Mouse (Mus musculus): ENCODE measurements at regions not wholly inside any gene's neighbourhood (a gene's known extent, or its start where the extent isn't known, plus 50 kb on each side); places are given as distances from the start of the nearest gene placed in this dataset.

DNA sequence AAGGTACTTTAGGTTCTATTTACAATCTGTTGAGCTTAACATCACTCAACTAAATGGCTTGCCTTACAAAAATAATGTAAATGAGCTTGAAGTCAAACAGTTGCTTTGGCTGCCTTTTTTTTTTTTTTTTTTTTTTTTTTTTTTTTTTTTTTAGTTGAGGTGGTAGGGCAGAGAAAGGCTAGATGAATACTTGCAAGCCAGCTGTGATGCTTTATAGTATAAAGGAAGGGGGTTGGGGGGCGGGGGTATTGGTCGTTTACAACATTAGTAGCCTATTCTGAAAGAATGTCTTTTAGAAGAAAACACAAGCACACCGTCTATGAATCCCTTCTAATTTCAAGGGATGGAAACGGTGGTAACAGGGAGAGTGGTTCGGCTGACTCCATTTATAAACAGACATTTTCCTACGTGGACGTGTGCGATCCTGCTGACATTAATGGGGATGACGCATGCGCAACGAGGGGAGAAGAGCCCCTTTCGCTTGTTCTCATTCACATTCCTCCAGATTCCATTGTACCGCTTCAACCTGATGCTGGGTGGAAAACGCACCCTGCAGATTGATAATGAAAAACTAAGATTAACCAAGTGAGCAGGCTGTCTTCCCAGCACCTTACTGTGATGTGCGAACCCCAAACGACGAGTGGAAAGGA, 2779.2 kb upstream of the Gm7489 start:
- Histone ChIP-seq H3K4me2 (ENCODE audit: low read depth, low read length) (no peak overlapping the region), H3K9me3 (ENCODE audit: low read length) (no peaks in the 10 kb centered on the region), H3K27ac (ENCODE audit: low read depth) (no peak overlapping the region), H3K4me1 (ENCODE audit: insufficient read depth) (no peaks in the 10 kb centered on the region), H3K36me3 (replicated peaks; ENCODE audit: insufficient read depth, low read length) (no peaks in the 10 kb centered on the region), H3K4me3 (ENCODE audit: low read depth, low read length) (no peak overlapping the region), H3K9ac (replicated peaks) (no peak overlapping the region), H3K27me3 (ENCODE audit: insufficient read depth, low read length) (no peaks in the 10 kb centered on the region)
- DNase-seq: no peak
- 74% methylated on average over 17 of the region's 17 CpGs for WGBS (ENCODE audit: insufficient replicate concordance)
- TF ChIP-seq EP300 (IDR thresholded peaks at IDR 0.05; ENCODE audit: low read depth) (no peak), CTCF (IDR thresholded peaks at IDR 0.05; ENCODE audit: low read depth) (no peak)
- no peak for ATAC-seq

DNA sequence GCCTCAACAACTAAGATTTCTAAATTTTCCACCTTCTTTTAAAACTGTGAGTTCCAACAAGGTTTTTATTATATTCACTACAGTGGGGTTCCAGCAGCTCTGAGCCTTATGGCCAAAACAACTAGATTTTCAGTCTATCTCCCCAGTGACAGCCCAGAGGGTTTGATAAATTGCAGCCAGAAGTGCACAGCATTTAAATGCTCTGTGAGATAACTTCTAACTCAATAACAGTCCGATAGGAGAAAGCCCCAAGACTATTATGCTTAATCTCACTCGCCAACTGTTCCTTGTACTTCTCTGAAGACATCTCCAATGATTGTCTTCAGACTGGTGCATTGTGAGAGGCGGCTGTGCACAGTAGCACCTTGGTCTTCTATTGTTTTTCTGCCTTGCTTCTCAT, 2774.5 kb upstream of the Gm7489 start:
- WGBS (ENCODE audit: insufficient replicate concordance): 64% methylated on average over 3 of the region's 3 CpGs

DNA sequence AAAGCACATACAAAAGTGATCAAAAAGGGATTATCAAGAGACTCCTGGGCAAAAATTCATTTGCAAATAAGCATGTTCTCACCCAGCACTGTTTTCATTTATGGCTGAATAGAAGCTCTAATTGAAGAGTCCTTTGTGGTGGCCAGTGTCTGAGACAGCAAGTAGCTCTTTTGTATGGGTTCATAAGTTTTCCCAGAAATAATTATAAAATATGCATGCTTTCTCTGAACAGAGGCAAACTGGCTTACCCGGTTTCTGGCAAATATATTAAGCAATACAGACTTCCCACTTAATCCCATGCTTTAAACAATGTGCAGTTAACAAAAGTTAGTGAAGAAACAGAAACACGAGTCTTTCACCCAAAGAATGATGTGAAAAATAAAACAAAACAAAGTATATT, 2758.8 kb upstream of the Gm7489 start:
- Histone ChIP-seq H3K9me3 (ENCODE audit: low read length) (no peaks in the 10 kb centered on the region), H3K27me3 (ENCODE audit: insufficient read depth, low read length) (no peaks in the 10 kb centered on the region), H3K4me2 (ENCODE audit: low read depth, low read length) (no peak overlapping the region), H3K4me3 (ENCODE audit: low read depth, low read length) (no peak overlapping the region), H3K27ac (ENCODE audit: low read depth) (no peak overlapping the region), H3K36me3 (replicated peaks; ENCODE audit: insufficient read depth, low read length) (no peaks in the 10 kb centered on the region), H3K4me1 (ENCODE audit: insufficient read depth) (no peaks in the 10 kb centered on the region), H3K9ac (replicated peaks) (no peak overlapping the region)
- TF ChIP-seq EP300 (IDR thresholded peaks at IDR 0.05; ENCODE audit: low read depth) (no peak), CTCF (IDR thresholded peaks at IDR 0.05; ENCODE audit: low read depth) (no peak)
- no peak for DNase-seq
- ATAC-seq: no peak
- 53% methylated on average over 2 of the region's 2 CpGs for WGBS (ENCODE audit: insufficient replicate concordance)

More for the DNA sequence above, 2774.5 kb upstream of the Gm7489 start:
- no peaks in the 10 kb centered on the region for H3K4me1 ChIP-seq (ENCODE audit: insufficient read depth)
- DNase-seq (no peak), ATAC-seq (no peak)
- H3K4me3 ChIP-seq (ENCODE audit: low read depth, low read length): no peak overlapping the region
- TF ChIP-seq CTCF (IDR thresholded peaks at IDR 0.05; ENCODE audit: low read depth) (no peak), EP300 (IDR thresholded peaks at IDR 0.05; ENCODE audit: low read depth) (no peak)
- no peak overlapping the region for H3K9ac ChIP-seq (replicated peaks)
- no peaks in the 10 kb centered on the region for H3K27me3 ChIP-seq (ENCODE audit: insufficient read depth, low read length)
- no peaks in the 10 kb centered on the region for H3K9me3 ChIP-seq (ENCODE audit: low read length)
- H3K4me2 ChIP-seq (ENCODE audit: low read depth, low read length): no peak overlapping the region
- H3K36me3 ChIP-seq (replicated peaks; ENCODE audit: insufficient read depth, low read length): no peaks in the 10 kb centered on the region
- no peak overlapping the region for H3K27ac ChIP-seq (ENCODE audit: low read depth)

DNA sequence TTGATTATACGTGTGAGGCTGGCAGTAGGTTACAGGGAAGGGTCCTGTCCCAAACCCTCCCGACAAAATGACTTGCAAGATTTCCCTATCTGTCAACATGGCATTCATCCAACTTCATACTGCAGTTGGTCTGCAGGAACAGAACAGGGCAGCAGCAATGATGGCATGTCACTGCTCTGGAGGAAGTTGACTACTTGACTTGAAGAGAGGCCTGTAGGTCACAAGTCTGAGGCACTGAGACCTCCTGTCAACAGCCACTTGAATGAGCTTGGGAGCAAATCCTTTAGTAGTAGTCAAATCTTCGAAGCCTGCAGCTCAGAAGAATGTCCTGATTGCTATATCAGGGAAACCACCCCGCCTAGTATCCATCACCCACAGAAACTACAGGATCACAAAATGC, 2753.7 kb upstream of the Gm7489 start:
- H3K4me3 ChIP-seq (ENCODE audit: low read depth, low read length): no peak overlapping the region
- no peaks in the 10 kb centered on the region for H3K9me3 ChIP-seq (ENCODE audit: low read length)
- no peaks in the 10 kb centered on the region for H3K27me3 ChIP-seq (ENCODE audit: insufficient read depth, low read length)
- no peaks in the 10 kb centered on the region for H3K4me1 ChIP-seq (ENCODE audit: insufficient read depth)
- no peak overlapping the region for H3K9ac ChIP-seq (replicated peaks)
- H3K27ac ChIP-seq (ENCODE audit: low read depth): no peak overlapping the region
- no peak for ATAC-seq
- DNase-seq: no peak
- WGBS (ENCODE audit: insufficient replicate concordance): 63% methylated on average over 4 of the region's 4 CpGs
- TF ChIP-seq EP300 (IDR thresholded peaks at IDR 0.05; ENCODE audit: low read depth) (no peak), CTCF (IDR thresholded peaks at IDR 0.05; ENCODE audit: low read depth) (no peak)
- H3K36me3 ChIP-seq (replicated peaks; ENCODE audit: insufficient read depth, low read length): no peaks in the 10 kb centered on the region
- H3K4me2 ChIP-seq (ENCODE audit: low read depth, low read length): no peak overlapping the region

DNA sequence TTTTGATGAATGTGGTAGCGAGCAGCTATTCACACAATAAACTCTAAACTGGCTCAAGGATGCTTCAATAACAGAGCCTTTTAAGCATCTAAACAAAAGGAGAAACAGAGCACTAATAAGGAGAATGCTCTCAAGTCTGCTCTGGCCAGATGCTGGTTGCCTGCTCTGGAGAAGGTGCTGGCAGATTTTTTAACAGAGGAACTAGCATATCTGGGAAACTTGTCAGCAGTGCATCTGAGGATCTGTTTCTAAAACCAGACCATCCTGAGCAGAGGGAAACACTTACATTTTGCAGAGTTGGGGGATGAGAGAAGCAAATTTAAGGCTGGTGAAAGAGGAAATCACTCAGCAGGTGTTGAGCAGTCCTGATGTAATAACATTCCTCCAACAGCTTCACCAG, 2748.6 kb upstream of the Gm7489 start:
- H3K4me3 ChIP-seq (ENCODE audit: low read depth, low read length): no peak overlapping the region
- WGBS (ENCODE audit: insufficient replicate concordance): 81% methylated on average over 1 of the region's 1 CpGs
- no peak overlapping the region for H3K9ac ChIP-seq (replicated peaks)
- H3K4me2 ChIP-seq (ENCODE audit: low read depth, low read length): no peak overlapping the region
- H3K9me3 ChIP-seq (ENCODE audit: low read length): no peaks in the 10 kb centered on the region
- ATAC-seq: no peak
- H3K4me1 ChIP-seq (ENCODE audit: insufficient read depth): no peaks in the 10 kb centered on the region
- no peak overlapping the region for H3K27ac ChIP-seq (ENCODE audit: low read depth)
- no peaks in the 10 kb centered on the region for H3K27me3 ChIP-seq (ENCODE audit: insufficient read depth, low read length)
- H3K36me3 ChIP-seq (replicated peaks; ENCODE audit: insufficient read depth, low read length): no peaks in the 10 kb centered on the region
- no peak for DNase-seq
- TF ChIP-seq EP300 (IDR thresholded peaks at IDR 0.05; ENCODE audit: low read depth) (no peak), CTCF (IDR thresholded peaks at IDR 0.05; ENCODE audit: low read depth) (no peak)

DNA sequence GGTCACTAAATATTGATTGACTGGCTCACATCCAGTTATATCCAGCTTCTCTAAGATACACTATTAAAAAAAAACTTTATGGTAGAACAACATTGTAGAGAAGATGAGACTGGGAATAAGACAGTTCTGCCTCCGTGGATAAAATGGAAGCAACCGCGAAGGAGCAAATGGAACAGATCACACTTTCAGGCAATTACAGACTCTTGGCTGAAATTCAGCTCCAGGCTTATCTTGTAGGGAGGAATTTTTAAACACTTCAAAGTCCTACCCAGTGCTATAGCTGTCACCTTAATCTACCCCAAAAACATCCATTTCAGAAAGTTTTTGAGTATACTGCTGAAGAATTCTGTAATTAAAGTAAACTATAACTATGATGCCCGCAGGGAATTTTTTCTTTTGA, 2745.2 kb upstream of the Gm7489 start:
- DNase-seq (no peak), ATAC-seq (no peak)
- no peak for TF ChIP-seq EP300 (IDR thresholded peaks at IDR 0.05; ENCODE audit: low read depth)
- no peak for TF ChIP-seq CTCF (IDR thresholded peaks at IDR 0.05; ENCODE audit: low read depth)
- Histone ChIP-seq H3K4me1 (ENCODE audit: insufficient read depth) (no peaks in the 10 kb centered on the region), H3K4me2 (ENCODE audit: low read depth, low read length) (no peak overlapping the region), H3K9ac (replicated peaks) (no peak overlapping the region), H3K27me3 (ENCODE audit: insufficient read depth, low read length) (no peaks in the 10 kb centered on the region), H3K4me3 (ENCODE audit: low read depth, low read length) (no peak overlapping the region), H3K9me3 (ENCODE audit: low read length) (no peaks in the 10 kb centered on the region), H3K27ac (ENCODE audit: low read depth) (no peak overlapping the region), H3K36me3 (replicated peaks; ENCODE audit: insufficient read depth, low read length) (no peaks in the 10 kb centered on the region)
- 74% methylated on average over 4 of the region's 4 CpGs for WGBS (ENCODE audit: insufficient replicate concordance)
